Mouse (Mus musculus) kidney, postnatal 10 days (tissue): ENCODE measurements around the gene Gm10320.
A peak's percentile ranks its signal among the peaks of the same experiment; 100 is the strongest.

Source experiments
- DNase-seq: peaks from one replicate; pipeline ENCODE4 v3.0.0; 2021; ENCODE audit warnings: mixed read lengths

Gene Gm10320

DNA sequence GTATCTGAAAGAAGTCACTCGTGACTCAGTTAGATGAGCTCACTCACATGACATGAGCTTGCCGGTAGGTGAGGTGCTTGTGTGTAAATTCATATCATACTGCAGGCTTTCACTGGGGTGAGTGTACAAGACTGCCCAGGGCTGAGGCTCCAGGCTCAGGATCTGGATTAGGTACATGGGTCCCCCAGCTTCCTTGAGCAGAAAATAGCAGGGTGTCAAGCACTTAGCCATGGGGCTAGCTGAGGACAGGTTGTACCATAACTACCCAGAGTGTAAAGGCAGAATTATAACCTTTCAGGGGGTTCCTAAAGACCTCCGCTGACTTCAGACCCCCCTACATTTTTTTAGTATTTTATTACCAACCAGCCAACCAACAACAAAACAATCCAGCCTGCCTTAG is at the start of gene Gm10320:
Gene Gm10320 (minus strand): TSS at position 93 of the 400 bp plus-strand sequence.
- DNase-seq: no peak

DNA sequence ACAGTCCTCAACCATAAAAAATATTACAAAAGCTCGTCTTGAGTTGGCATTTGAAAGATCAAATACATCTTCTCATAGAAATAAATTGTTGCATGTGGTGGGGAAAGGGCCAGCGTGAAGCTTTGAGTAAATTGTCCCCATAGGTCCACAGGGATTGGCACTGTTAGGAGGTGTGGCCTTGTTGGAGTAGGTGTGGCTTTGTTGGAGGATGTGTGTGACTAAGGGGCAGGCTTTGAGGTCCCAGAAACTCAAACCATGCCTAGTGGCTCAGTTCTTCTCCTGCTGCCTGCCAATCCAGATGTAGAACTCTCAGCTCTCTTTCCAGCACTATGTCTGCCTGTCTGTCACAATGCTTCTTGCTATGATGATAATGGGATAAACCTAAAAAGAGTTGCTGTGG is 49.8 kb upstream of the Gm10320 start:
- no peak for DNase-seq

DNA sequence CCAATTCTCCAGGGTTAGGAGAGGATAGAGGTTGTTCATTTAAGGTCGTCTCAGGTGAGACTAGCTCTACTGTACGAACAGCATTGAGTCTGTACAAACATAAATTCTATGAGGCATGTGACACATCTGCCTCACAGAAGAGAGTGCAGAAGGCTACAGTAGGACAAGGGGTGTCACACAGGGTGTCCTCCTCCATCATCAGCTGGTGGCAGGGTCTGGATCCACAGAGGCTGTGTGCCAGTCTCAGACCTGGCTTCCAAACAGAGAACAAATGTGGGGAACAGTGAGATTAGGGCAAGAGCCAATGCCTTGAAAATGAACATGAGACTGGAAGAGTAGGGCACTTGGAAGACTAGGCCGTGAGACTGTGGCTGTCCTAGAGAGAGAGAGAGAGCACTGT is 48.4 kb upstream of the Gm10320 start:
- no peak for DNase-seq

DNA sequence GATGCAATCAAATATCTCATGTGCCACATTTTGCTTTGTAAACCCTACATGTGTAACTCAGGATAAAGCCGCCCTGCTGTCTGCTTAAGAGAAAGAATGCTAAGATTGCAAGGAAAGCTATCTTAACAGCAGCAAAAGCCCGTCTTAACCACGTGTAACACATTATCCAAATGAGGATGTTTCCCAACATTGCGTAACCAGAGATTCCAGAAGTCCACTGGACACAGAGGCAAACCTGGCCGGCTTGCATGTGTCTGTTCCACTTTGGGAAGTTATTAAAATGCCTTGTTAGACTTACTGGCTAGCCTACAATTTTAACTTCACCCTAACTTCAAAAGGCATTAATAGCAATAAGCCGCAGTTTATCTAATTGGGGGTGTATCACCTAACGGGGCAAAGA is 47.5 kb upstream of the Gm10320 start:
- peak; percentile 21 for DNase-seq

DNA sequence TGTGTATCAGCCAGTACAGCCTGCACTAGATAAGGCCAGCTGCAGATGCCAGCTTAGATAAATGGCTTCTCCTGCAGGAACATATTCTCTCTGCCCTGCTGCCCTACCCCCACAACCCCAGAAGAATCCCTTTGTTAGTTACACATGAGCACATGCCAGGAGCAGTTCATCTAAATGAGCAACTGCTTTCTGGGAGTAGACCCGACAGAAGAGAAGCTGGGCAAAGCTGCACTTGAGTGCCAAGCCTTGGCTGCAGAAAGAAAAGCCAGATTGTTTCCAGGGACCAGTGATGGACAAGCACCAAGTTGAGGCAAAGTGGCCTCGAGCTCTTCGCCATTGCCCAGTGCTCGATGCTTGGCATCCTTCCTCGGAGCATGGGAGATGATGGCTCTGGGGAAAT is 46.8 kb upstream of the Gm10320 start:
- no peak for DNase-seq

DNA sequence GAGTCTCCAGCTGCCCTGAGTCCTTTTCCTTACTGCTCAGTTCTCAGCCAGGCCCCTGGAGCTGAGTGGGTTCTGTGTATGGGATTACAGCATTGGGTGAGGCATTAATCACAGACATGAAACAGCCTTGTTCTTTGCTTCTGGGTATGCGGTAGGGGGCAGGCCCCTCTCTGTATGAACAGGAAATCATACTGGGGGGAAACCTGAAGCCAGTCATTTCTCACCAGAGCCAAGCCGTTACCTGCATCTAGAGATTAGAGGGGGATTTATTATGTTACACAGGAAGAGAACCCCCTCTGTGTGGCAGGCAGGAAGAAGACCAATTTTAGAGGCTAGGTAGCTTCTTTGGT is 43.1 kb upstream of the Gm10320 start:
- DNase-seq: no peak

DNA sequence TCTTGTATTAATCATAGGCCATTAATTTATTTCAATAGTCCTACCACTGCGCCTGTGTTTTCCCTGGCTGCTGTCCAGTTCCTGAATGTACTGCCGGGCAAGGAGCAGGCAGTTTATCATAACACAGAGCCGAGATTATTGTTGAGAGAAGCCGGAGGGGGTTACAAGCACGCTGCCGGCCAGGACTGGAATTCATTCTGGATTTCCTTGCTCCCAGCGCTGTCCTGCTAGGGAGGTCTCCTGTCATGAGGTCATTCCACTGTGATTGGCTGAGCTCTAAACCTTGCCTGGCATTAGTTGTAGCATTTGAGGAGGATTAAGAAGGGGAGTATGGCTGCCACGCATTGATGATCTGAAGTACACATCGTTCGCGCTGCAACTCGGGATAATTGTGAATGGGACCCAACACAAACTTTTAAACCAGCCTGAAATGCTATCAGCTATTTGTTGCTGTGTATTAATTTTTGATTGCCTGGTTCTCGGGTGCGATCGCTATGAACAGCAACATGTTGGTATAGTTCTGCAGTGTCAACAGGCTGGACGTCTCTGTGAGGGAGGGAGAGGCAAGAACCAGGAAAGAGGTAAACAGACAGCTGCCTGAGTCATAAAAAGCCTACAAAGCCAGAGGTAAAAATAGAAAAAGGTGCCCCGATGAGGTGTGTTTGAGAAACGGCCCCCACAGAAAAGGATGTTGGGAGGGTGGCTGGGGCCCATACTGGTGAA is 42.5 kb upstream of the Gm10320 start:
- peak; percentile 88 for DNase-seq

DNA sequence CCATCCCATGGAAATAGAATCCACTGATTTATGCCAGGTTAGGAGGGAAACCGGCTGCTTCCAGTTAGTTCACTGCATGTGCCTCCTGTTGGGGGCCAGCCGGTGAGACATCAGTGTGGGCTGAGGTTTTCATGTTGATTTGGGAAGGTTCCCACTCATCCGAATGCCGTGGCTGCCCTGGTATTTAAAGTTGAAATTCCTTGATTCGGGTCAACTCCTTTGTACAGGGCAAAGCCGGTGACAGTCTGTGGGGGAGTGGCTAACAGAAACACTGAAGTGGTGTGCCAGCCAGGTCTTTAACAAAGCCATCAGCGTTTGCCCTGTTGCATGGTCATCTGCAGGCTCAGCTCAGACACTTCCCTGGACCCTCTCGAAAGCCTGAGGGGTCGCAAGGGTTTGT is 41.6 kb upstream of the Gm10320 start:
- DNase-seq: peak; percentile 54

DNA sequence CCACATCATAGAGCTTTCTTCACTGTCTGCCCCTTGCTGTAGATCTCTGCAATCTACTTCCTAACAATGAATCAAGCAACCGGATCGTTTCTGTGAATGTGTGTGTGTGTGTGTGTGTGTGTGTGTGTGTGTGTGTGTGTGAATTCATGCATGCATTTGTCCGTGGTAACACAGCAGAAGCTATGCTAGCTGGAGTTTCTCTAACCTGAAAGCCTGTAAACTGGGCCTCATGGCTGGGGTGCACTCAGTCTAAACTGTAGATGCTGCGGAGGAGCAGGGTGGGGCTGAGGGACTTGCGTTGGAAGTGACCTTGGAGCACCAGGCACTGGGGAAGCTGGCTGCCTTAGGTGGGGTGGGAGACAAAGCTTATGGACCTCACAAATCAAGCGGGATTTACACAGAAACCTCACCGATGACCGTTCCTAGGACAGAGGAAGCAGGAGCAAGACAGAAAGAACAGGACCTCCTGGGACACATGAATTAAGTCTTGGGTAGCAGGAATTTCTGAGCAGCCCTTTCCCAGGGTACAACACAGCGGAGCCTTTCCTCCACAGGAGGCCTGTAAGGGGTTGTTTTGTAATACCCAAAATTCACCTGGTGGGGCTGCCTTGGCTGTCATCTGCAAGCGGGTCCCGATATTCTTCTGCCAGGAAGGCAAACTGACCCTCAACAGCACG is 41.0 kb upstream of the Gm10320 start:
- DNase-seq: no peak

DNA sequence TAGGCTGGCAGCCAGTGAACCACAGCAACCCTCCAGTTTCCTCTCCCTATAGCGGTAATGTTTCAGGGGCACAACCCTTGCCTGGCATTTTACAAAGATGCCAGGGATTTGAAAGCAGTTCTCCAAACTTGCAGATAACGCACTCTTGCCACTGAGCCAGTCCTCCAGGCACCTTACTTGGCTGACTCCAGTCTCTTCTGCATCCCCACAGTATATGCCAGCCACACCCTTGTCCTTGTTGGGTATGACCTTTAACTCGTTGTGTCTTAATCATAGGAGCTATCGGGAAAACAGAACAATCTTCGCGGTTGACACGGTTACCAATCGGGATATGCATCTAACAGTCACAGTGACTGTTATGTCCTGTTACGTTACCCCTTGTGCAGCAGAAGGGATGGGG is 40.2 kb upstream of the Gm10320 start:
- DNase-seq: no peak

DNA sequence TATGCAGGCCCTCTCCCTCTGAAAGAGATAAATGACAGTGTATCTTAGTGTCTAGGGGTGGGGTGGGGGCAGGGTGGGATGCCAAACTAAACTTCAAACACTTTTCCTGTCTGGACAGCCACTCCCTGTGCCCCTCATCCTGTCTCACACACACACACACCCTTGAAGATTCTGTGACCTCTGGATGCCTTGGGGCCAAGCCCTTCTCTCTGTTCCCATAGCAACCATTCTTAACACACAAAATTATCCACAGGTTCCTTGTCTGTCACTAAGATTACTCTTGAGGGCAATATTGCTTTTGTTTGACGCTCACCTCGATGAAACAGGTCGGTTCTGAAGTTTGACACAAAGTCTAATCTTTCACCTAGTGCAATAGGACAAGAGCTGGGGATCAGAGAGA is 39.5 kb upstream of the Gm10320 start:
- no peak for DNase-seq

DNA sequence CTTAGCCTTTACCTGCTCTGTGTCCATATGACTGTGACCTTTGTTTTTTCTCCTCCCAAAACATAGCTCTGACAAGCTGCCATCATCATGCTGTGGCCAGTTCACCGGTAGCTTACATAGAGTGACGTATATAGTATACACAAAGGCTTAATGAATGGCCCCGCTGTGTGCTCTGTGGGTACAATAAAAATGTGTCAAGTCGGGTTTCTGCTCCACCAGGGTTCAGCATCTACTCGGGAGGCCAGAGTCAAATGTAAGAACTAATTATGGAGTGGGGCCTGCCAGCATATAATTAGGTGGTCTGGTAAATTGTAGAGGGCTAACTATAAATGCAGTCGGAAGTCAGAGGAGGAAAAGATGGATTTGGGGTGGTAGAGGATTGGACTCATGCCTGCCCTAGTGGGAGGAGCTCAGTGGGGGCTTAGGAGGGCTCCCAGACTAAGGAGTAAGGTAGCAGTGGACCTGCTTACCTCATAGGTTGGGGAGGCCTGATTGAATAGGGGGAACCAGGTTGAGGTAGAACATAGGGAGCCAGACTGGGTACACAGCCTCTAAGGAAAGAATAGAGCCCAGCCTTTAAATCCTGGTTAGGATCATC is 32.0 kb upstream of the Gm10320 start:
- no peak for DNase-seq

DNA sequence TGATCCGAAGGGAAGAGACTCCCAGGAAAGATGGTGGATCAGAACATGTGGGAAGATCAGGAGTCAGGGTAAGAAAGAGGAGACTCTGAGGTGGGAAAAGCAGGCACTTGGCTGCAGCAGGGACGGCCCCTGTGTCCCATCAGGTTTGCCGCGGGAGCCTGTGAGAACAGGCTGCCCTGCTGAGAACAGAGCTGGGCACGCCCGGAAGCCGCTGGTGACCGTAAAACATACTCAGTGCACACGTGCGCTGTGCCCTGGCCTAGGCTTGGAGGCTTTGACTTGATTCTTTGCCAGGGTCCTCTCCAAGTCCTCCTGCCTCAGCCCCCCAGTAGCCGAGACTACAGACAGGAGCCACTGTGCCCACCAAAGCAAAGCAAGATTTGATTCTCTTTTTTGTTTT is 26.5 kb upstream of the Gm10320 start:
- no peak for DNase-seq

DNA sequence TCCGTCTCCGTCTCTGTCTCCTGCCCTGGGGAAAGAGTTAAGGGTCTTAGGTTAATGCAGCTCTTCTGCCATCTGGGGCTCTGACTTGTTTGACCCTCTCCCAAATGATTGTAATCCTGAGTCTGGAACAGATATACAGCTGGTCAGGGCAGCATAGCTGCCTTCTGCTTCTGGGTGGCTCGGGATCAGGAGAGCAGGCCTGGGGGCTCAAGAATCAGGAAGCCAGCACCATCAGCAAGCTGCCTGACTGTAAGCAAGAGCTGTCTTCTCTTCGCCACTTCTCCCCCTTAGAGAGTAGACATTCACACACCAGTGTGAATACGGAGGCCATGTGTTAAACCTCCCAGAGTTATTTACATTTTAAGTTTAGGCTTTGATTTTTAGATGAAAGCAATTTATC is 25.9 kb upstream of the Gm10320 start:
- no peak for DNase-seq

DNA sequence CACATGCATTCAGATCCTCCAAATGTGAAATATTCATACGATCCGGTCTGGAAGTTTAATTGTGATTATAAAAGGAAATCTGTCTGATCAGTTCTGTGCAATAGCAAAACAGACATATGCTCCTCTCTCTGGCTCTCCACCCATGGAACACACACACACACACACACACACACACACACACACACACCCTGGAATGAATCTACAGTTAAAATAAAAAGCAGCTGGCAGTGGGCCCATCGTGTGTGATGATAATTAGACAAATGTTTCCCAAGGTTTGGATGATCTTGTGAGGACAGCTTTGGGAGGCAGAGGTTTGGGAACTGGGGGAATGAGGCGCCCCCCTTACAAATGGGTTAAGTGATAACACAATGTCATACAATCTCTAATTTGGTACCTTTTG is 25.2 kb upstream of the Gm10320 start:
- no peak for DNase-seq

DNA sequence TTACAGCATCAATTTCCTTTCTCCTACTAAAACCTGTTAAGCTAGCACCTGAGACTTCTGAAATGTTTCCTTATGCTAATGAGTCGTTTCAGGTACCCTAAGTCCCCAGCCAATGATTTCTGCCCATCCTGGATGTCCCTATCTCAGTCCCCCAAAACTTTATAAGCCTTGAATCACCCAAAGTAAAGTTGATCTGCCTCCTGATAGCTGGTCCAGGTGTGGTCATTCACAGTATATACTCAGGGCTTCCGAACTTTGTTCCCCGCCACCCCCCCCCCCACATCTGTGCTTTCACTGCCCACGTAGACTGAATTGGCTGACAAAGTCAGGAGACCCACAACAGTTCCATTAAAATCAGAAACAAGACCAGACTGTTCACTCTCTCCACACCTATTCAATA is 20.3 kb upstream of the Gm10320 start:
- no peak for DNase-seq

DNA sequence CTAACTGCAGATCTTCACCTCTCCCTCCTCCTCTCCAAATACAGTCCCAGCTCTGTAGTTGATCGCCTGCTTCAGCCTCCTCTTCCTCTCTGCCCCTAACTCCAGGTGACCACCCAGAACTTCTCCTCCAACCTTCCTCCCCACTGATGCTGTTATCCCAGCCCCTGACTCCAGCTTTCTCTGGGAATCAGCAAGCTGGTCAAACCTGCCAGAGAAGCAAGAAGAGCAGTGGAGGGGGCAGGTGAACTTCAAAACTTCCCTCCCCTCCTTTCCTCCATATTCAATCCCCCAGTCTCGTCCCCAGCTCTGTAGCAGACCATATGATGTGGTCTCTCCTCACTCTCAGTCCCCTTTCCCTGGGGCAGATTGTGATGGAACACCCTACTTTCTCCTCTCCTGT is 15.9 kb upstream of the Gm10320 start:
- no peak for DNase-seq

DNA sequence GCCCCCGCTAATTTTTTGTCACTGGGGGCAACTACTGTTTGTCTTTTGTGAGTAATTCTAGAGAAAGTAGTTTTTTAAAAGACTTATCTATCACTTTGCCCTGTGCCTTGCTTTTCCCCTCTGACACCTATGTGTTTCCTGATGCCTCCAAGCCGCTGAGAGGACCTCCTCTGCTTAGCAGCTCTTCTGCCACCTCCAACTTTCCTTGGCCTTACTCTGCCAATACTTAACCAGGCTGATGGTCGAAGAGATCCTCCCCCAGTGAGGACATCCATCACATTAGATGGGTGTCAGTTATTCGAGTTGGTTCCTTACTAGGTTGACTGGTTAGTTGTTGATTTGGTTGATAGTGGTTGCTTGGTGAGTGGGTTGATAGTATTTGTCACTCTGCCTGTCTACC is 14.7 kb upstream of the Gm10320 start:
- no peak for DNase-seq

DNA sequence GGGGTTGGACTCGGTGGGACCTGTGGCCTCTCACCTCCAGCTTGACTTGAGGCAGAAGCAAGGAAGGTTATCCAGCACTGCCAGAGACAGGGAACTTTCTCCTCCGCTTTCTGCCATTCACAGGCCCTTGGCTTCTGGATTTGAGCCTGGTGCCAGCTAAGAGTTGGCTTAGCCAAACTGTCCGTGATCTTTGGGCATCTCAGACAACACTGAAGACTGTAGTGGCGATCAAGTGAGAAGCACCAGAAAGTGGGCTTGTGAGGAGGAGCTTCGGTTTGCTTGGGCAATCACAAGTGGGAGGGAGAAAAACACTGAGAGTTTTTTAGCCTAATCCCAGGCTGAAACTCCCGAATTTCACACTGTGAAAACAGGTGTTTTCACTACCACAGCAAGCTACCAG is 14.2 kb upstream of the Gm10320 start:
- DNase-seq: no peak

DNA sequence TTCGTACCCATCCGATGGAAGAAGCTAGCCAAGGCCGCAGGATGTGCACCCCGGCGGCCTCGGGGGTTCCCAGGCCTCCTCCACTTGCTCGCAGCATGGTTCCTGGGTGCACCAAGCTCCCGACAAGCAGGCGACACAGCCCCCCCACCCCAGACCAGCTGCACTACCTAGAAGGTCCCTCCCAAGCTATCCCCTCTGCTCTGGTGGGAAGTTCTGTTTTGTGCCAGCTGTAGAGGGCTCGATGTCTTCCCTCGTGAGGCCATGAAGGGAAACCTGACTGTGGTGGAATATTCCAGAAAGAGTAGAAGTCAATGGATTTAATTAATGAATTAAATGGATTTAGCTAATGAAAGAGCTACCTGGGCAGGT is 13.7 kb upstream of the Gm10320 start:
- no peak for DNase-seq

DNA sequence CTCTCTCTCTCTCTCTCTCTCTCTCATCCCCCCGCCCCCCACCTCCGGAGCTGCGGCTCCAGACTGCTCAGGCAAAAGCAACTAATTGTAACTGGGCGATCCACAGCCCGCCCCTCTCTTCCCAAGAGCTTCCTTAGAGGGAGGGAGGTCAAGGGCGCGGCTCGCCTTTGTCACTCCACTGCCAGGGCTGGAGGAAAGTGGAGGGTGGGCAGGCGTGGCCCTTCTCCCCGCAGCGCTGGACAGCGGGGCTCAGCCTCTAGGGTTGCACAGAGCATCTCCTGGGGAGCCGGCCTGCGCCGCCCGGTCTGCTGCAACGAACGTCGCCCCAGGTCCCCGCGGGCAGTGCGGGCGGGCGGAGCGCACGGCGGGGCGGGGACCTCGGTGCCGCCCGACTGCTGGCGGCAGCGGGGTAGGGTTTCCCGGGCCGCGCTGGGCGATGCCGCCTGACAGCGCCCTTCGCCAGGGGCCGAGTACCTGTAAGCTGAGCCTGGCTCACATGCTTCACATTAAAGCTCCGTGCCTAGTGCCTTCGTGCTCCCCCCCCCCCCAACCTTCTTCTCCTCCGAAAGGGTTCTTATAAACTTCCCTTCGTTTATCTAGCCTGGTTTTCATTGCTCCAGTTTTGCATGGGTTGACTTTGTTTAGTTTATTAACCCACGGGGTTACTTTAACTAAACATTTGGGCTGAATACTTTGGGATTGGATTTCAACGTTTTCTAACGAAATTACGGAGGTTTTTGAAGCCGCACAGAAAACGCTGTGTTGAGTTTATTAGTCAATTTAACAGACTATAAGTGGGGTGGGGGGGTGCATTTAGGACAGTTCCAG is 13.1 kb upstream of the Gm10320 start:
- DNase-seq: peak; percentile 39

DNA sequence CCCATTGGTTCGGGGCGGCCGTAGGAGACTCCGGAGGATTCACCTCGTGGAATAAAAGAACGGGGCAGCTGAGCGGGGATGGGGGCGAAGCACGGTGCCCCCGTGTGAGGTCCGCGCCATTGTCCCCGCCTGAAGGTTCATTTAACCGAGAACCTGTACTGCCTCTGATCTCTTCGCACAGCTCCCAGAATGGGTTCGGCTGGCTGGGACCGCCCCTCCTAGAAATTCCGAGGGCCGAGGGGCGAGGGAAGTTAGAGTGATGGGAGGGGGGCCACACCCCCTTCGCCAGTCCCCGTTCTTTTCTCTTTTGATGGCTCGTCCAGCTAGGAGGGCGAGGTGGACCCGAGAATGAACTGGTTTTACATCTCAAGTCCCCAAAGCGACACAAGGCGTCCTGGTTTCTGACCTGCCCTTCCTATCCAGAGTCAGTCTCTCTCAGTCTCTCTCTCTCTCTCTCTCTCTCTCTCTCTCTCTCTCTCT is 12.4 kb upstream of the Gm10320 start:
- DNase-seq: peak; percentile 15

DNA sequence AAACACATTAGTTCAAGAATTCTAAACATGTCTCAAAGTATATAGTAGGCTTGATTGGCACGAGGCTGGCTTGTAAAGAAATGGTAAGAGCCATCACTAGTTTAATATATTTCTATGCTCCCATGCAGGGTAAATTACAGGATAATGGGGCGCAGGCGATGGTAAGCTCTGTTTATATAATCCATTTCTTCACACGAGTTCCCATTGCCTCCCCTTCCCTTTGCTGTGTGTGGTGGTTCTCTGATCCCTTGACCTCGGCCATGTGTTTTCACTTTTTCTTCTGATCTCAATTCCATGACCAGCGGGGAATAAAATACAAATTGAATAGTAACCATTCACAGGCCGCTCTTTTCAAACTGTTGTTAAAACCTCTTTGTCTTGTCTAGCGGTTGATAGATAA is 11.8 kb upstream of the Gm10320 start:
- DNase-seq: no peak
